Mouse (Mus musculus) small intestine, adult 2 months (tissue): Measurements from ENCODE around the gene Higd1a.

Experiments used
- CTCF ChIP-seq: fragments of 200-500 bp; IDR thresholded peaks from 2 replicates; pipeline ENCODE4 v1.5.1; 2012; ENCODE audit warnings: low read depth, mild to moderate bottlenecking, control low read depth, inconsistent platforms, low read length, moderate library complexity, mixed read lengths; ENCODE audit not compliant: insufficient replicate concordance, insufficient read length; ENCODE audit errors: extremely low read depth
- POLR2A ChIP-seq: fragments of 200-500 bp; IDR thresholded peaks from 2 replicates; pipeline ENCODE4 v1.6.1; 2012; ENCODE audit warnings: low read depth, mild to moderate bottlenecking, control low read depth, inconsistent platforms, low read length, moderate library complexity

DNA sequence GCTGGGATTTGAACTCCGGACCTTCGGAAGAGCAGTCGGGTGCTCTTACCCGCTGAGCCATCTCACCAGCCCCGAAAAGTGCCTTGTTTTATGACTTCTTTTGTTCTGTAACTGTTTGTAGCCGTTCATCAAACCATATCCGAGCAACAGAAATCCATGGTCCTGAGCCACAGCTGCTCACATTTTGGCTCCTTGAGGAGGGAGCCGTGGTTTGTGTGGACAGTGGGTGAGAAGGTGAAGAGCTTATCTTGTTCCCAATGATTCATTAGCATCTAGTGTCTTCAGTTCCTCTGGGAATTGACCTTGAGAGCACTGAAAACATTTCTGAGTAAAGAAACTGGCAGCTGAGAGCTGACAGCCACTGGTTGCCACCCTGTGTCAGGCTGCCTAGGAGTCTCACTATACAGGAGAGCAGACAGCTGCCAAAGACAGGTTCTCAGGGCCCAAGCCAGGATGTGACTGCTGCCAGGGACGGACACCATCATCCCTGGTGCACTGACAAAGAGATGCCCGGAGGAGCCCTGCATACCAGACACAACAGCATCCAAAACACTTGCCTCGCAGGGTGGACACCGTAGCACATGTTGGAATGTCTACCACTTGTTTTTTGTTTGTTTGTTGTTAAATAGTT is 34.0 kb upstream of the Higd1a start:
- TF ChIP-seq CTCF, result no peak
- no peak for TF ChIP-seq POLR2A
